Mouse (Mus musculus): ENCODE measurements around the gene Clip2. TPM values are rescaled to one million over a fixed set of nuclear protein-coding genes. Genes with fewer than 3 reads are reported as not detected.

Gene Clip2
- total and polyA plus RNA-seq, 3 experiments = 5.4 to 16.7 (median 8.7) TPM

- H3K4me1 ChIP-seq (ENCODE audit: control insufficient read depth in 1 of 2, insufficient read depth in 2 of 2) = peaks cover 2 to 22% of the 10 kb centered on the region in 2 experiments; a peak in 2 of 4 replicates
- peaks cover 0 to 37% of the 10 kb centered on the region in 2 experiments for H3K36me3 ChIP-seq (replicated peaks in 1 of 2; ENCODE audit: control insufficient read depth in 1 of 2, insufficient read depth in 1 of 2, low read length in 1 of 2)
- no peak overlapping the region for H3K4me2 ChIP-seq (ENCODE audit: insufficient read depth, low read depth, poor library complexity, severe bottlenecking)
- TF ChIP-seq POLR2A (IDR thresholded peaks at IDR 0.05; ENCODE audit: low read depth, low read length) (no peak), JUN (IDR thresholded peaks at IDR 0.05; ENCODE audit: insufficient read depth, low read depth, low read length) (no peak), CTCF (conservative IDR thresholded peaks at IDR 0.05 in 1 of 2, IDR thresholded peaks at IDR 0.05 in 1 of 2; ENCODE audit: low read depth in 2 of 2, low read length in 2 of 2) (no peak), POLR2AphosphoS2 (IDR thresholded peaks at IDR 0.05; ENCODE audit: low read depth, low read length) (no peak), HCFC1 (IDR thresholded peaks at IDR 0.05; ENCODE audit: low read depth, low read length) (no peak), CHD2 (IDR thresholded peaks at IDR 0.05; ENCODE audit: low read length) (no peak), UBTF (IDR thresholded peaks at IDR 0.05; ENCODE audit: low read depth, low read length) (no peak), RAD21 (IDR thresholded peaks at IDR 0.05; ENCODE audit: low read depth, low read length) (no peak), GABPA (IDR thresholded peaks at IDR 0.05; ENCODE audit: insufficient replicate concordance, low read depth, low read length) (no peak), USF2 (conservative IDR thresholded peaks at IDR 0.05; ENCODE audit: low read depth, low read length) (no peak), PAX5 (IDR thresholded peaks at IDR 0.05; ENCODE audit: low read length) (no peak), RCOR1 (conservative IDR thresholded peaks at IDR 0.05; ENCODE audit: low read depth, low read length) (no peak), TBP (conservative IDR thresholded peaks at IDR 0.05; ENCODE audit: low read depth, low read length) (no peak), ZMIZ1 (IDR thresholded peaks at IDR 0.05; ENCODE audit: low read depth, low read length) (no peak), ZNF384 (IDR thresholded peaks at IDR 0.05; ENCODE audit: low read depth, low read length) (no peak), SIN3A (IDR thresholded peaks at IDR 0.05; ENCODE audit: low read length) (no peak), JUND (conservative IDR thresholded peaks at IDR 0.05; ENCODE audit: low read depth, low read length) (no peak)
- dilution Hi-C loops (cut with MboI; ENCODE audit: extremely low pct_ligation_motif_present, extremely low pct_unique_long_range_greater_than_20kb, low sequenced_read_pairs) (no loop called here), in situ Hi-C loops (cut with MboI; ENCODE audit: low pct_ligation_motif_present, low pct_unique_long_range_greater_than_20kb, low sequenced_read_pairs) (no loop called here)
- H3K27me3 ChIP-seq (replicated peaks) = no peaks in the 10 kb centered on the region
- H3K79me2 ChIP-seq (replicated peaks; ENCODE audit: control insufficient read depth, extremely low read depth, insufficient read depth, poor library complexity, severe bottlenecking) = no peaks in the 10 kb centered on the region
- no peak for DNase-seq (ENCODE audit: extremely low read depth)
- H3K9me3 ChIP-seq (replicated peaks; ENCODE audit: low read length) = peaks cover 11% of the 10 kb centered on the region
- H3K27ac ChIP-seq (ENCODE audit: insufficient read depth, low read depth) = no peak overlapping the region
- no peak overlapping the region for H3K4me3 ChIP-seq (replicated peaks in 1 of 3; ENCODE audit: low read depth in 2 of 3, low read length in 2 of 3, poor library complexity in 1 of 3)
- no peak overlapping the region for H3K9ac ChIP-seq (ENCODE audit: insufficient read depth, low read depth)
Measured at GRCm38 (mm10) chr5:134445208-134445831, 106.9 kb downstream of the Clip2 start.

- peaks cover 11% of the 10 kb centered on the region for H3K9me3 ChIP-seq (replicated peaks; ENCODE audit: low read length)
- H3K4me1 ChIP-seq (ENCODE audit: control insufficient read depth in 1 of 2, insufficient read depth in 2 of 2) = peaks cover 2 to 22% of the 10 kb centered on the region in 2 experiments; a peak in 2 of 4 replicates
- no peaks in the 10 kb centered on the region for H3K27me3 ChIP-seq (replicated peaks)
- no peak for DNase-seq (ENCODE audit: extremely low read depth)
- no peak overlapping the region for H3K4me3 ChIP-seq (replicated peaks in 1 of 3; ENCODE audit: low read depth in 2 of 3, low read length in 2 of 3, poor library complexity in 1 of 3)
- no peak overlapping the region for H3K4me2 ChIP-seq (ENCODE audit: insufficient read depth, low read depth, poor library complexity, severe bottlenecking)
- TF ChIP-seq ZC3H11A (IDR thresholded peaks at IDR 0.05; ENCODE audit: low read depth, low read length) = no peak
- no peak for TF ChIP-seq ETS1 (conservative IDR thresholded peaks at IDR 0.05; ENCODE audit: low read depth, low read length)
- no peak for TF ChIP-seq ZKSCAN1 (IDR thresholded peaks at IDR 0.05; ENCODE audit: borderline replicate concordance, low read depth, low read length)
- no peak for TF ChIP-seq ZNF384 (IDR thresholded peaks at IDR 0.05; ENCODE audit: low read depth, low read length)
- TF ChIP-seq EP300 (IDR thresholded peaks at IDR 0.05; ENCODE audit: low read length) = no peak
- TF ChIP-seq TCF12 (IDR thresholded peaks at IDR 0.05; ENCODE audit: low read depth, low read length) = no peak
- no peak for TF ChIP-seq POLR2A (IDR thresholded peaks at IDR 0.05; ENCODE audit: low read depth, low read length)
- TF ChIP-seq IRF4 (IDR thresholded peaks at IDR 0.05; ENCODE audit: low read depth, low read length) = no peak
- no peak for TF ChIP-seq NRF1 (IDR thresholded peaks at IDR 0.05; ENCODE audit: low read depth, low read length)
- no peak for TF ChIP-seq HCFC1 (IDR thresholded peaks at IDR 0.05; ENCODE audit: low read depth, low read length)
- no peak for TF ChIP-seq GABPA (IDR thresholded peaks at IDR 0.05; ENCODE audit: insufficient replicate concordance, low read depth, low read length)
- no peak for TF ChIP-seq RCOR1 (conservative IDR thresholded peaks at IDR 0.05; ENCODE audit: low read depth, low read length)
- no peak for TF ChIP-seq KAT2A (IDR thresholded peaks at IDR 0.05; ENCODE audit: insufficient replicate concordance, low read length)
- no peak for TF ChIP-seq TBP (conservative IDR thresholded peaks at IDR 0.05; ENCODE audit: low read depth, low read length)
- TF ChIP-seq SMC3 (IDR thresholded peaks at IDR 0.05; ENCODE audit: low read depth, low read length) = no peak
- no peak for TF ChIP-seq JUND (conservative IDR thresholded peaks at IDR 0.05; ENCODE audit: low read depth, low read length)
- TF ChIP-seq NELFE (IDR thresholded peaks at IDR 0.05; ENCODE audit: low read depth, low read length) = no peak
- no peak for TF ChIP-seq USF1 (IDR thresholded peaks at IDR 0.05; ENCODE audit: low read depth, low read length)
- TF ChIP-seq CHD2 (IDR thresholded peaks at IDR 0.05; ENCODE audit: low read length) = no peak
- no peak overlapping the region for H3K9ac ChIP-seq (ENCODE audit: insufficient read depth, low read depth)
- dilution Hi-C loops (cut with MboI; ENCODE audit: extremely low pct_ligation_motif_present, extremely low pct_unique_long_range_greater_than_20kb, low sequenced_read_pairs) = no loop called here
- H3K27ac ChIP-seq (ENCODE audit: insufficient read depth, low read depth) = no peak overlapping the region
- H3K79me2 ChIP-seq (replicated peaks; ENCODE audit: control insufficient read depth, extremely low read depth, insufficient read depth, poor library complexity, severe bottlenecking) = no peaks in the 10 kb centered on the region
- H3K36me3 ChIP-seq (replicated peaks in 1 of 2; ENCODE audit: control insufficient read depth in 1 of 2, insufficient read depth in 1 of 2, low read length in 1 of 2) = peaks cover 0 to 46% of the 10 kb centered on the region in 2 experiments
- in situ Hi-C loops (cut with MboI; ENCODE audit: low pct_ligation_motif_present, low pct_unique_long_range_greater_than_20kb, low sequenced_read_pairs) = no loop called here
Measured at GRCm38 (mm10) chr5:134444473-134444872, 107.8 kb downstream of the Clip2 start.

Data from CH12.LX (cell line).